Mouse (Mus musculus) cerebellum, postnatal 4 days (tissue): ENCODE measurements at regions not wholly inside any gene's neighbourhood (a gene's known extent, or its start where the extent isn't known, plus 50 kb on each side); places are given as distances from the start of the nearest gene placed in this dataset.

Source experiments
- DNase-seq, 2 experiments: peaks; one replicate each; pipeline ENCODE4 v3.0.0; 2022; ENCODE audit warnings: low spot score in 2 of 2, mixed read lengths in 1 of 2

DNA sequence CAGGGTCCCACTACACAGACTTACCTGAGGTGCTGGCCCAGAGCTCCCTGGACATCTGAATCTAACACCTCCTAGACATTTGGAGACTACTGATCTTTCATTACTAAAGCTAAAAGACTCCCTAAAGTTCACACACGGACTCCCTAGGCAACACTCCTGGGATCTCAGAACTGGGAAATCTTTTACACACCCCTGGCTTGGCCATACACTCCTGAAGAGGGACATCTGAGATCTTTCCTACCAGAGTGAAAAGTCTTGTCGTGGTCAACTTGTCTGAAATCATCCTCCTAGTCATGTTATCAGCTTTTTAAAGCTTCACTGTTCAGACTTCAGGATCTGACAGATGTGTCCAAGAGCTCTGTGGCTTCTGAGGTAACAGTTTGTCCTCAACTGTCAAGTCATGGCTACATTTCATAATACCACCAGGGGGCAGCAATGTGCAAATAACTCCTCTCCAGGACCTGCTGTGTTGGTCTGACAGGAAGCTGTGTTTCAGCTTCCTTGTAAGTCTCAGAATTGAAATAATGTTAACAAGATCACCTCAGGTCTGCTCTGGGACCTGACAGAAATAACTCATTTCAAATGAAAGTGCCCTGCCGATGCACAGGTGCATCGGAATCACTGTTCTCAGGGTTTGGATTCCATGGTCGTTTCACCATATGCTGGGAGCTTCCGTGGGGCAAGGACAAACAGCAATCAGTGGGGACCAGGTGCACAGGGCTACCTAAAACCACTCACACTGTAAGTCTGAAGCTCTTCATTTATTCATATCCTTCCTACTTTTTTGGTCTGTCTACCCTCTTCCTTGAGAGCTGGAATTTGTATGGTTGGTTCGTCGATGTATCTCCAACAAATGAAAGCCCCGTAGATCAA lies 92.3 kb upstream of the C1qtnf7 start:
- peak; percentile 42 to 60 for DNase-seq

DNA sequence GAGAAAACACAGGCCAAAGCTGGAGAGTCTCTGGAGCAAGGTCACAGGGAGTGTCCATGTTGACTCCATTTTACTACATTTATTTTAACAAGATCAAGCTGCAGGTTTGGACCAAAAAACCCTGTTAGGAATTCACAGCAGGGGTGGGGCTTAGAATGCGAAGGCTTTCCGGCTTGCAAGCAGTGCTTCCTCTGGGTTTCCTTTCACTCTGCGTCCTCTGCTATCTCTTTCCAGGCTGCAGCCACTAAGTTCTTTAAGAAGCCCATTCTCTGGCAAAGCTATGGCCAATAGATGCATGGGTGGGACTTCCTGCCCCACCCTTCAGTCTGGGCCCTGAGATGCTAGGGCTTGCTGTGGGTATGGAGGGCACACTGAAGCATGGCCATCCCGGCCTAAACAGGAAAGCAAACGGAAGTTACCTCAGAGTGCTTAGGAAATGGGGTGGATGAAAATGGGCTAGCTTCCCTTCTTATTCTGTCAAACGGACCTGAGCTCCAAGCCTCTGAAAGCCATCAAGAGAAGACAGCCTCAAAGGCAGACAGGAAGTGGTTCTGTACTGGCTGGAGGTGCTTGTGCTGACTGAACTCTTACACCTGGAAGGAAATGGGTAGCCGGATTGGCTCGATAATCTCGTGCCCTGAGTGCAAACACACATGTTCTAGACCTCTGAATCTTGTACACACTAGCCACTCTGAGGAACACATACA lies 90.6 kb upstream of the C1qtnf7 start:
- no peak for DNase-seq

DNA sequence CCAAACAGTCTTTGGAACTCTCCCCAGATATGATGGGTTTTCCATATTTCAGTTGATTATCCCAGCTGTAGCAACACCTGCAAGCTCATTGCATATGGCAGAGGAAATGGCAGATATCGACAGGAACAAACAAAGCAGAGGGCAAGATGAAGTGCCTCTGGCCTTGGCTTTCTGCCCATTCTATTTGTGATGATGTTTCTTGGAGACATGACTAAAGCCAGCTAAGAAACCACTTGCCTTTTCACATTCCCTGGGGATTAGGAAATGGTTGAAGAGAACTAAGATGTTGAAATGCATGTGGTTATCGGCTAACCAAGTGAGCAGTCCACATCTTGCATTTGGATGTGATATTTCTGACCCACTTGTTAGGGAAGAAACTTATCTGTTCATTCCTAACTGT lies 82.0 kb upstream of the C1qtnf7 start:
- DNase-seq = no peak

DNA sequence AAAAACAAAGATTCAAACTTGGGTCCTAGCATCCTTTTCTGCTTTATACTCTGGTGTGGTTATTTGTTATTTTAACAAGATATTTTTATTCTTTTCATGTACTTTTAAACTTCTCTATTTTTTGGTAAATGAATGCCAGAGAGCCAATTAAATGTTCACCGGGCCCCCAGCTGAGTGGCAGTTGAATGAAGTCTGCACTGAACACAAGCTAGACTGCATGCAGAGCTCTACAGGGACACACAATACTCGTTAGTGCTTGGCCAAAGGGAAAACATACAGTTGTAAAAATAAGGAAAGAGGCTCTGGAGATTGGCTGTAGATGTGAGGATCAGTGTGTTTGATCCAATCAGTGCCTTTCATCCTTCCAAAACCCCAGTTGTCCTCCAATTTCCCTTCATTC lies 76.1 kb upstream of the C1qtnf7 start:
- DNase-seq = no peak

DNA sequence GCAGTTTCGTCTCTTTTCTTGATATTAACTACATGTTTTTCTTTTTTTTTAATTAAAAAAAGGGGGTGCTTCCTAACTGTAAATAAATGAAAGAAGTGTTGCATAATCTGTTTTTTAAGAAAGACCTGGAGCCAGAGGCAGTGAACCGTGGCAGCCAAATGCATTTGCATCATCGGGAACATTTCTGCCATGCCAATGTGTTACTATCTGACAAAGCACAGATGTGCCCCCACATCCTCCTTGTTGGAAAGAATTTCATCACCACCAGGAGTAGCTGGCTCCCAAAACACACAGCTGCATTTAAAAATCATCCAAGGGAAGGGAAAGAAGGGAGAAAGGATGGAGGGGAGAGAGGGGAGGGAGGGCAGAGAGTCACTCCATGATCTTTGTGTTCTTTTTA lies 74.0 kb upstream of the C1qtnf7 start:
- no peak for DNase-seq

DNA sequence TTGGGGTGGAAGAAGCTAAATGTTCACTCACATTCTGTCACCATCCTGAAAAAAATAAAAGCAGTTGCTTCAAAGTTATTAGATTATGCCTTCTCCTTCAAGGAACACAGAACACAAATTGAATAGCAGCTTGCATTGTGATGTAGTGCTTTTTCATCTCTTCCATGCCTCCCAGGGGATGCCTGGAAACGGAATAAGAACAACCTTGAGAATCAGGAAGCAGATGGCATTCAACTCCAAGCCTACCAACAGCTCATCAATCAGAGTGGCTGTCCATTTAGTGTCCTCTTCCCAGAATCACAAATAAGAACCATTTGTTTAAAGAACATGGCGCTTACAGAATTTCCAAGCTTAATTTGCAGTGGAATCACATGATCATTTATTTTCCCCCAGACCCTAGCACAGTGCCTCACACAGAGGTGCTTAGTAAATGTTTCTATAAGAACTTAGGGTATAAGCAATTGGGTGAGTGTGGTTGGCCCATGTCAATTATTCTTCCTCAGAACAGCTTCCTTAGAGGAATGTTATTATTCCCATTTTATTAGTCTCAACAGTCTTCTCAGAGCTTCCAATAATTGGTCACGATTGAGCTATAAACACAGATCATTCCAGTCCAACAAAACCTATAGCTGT lies 70.6 kb upstream of the C1qtnf7 start:
- no peak for DNase-seq

DNA sequence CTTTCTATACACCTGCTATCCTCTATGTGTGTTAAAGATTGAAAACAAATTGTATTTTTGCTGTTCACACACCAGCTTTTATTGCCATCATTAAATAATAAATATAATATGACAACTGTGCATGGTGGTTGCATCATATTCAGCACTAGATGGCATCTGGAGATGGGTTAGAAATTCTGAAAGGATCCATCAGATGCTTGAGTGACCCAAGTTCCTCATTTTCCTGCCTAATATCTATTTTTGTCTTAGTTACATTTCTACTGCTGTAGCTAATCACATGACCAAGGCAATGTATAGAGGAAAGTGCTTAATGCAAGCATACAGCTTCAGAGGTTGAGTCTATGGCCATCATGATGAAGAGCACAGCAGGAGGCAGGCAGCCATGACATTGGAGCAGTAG lies 69.7 kb upstream of the C1qtnf7 start:
- DNase-seq = no peak

DNA sequence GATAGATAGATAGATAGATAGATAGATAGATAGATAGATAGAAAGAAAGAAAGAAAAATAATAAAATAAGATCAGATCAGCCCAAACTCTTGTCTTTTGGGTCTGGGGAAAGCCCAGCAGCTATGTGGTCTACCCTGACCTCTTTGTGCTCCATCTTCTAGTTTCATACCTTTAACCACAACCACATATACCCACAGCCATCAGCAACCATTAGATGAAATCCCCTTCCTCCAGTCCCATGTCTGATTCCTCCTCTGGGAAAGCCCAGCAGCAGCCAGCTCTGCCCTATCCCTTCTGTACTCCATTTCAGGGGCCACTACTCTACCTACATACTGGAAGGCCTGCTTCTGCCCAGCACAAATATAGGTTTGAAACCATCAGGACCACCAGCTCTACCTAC lies 69.0 kb upstream of the C1qtnf7 start:
- no peak for DNase-seq

DNA sequence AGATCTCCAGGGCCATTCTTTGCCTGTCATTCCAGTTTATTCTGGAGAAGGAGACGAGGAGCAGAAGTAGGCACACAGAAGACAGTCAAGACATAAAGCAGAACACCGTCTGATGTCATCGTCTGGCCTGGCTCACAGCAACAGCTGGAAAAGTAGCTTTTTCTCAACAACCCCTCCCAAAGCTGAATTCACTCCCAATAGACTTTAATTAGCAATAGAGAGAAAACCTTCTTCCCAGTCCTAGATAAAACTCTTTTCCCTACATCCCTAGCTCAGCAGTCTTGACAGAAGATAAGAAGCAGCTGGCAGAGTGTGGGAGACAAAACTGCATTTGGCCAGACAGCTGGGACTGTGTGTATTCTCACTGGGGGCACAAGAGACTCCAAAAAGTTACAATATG lies 59.3 kb upstream of the C1qtnf7 start:
- no peak for DNase-seq

DNA sequence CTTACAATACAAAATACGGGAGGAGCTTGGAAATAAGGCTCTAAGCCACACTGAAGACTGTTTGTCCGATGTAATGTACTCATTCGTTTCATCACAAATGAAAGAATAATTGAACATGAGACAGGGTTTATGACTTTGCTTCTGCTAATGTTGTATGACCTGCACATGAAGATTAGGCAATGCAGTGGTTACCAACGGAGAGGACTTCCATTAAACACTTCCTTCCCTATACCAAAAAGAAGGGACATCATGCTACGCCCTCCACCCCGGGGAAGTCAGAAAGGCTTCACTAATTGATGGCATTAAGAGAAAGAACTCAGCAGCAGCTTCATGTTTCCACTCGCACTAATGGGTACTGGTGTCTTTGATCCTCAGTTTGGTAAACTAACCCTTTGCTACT lies 57.6 kb upstream of the C1qtnf7 start:
- DNase-seq = no peak

DNA sequence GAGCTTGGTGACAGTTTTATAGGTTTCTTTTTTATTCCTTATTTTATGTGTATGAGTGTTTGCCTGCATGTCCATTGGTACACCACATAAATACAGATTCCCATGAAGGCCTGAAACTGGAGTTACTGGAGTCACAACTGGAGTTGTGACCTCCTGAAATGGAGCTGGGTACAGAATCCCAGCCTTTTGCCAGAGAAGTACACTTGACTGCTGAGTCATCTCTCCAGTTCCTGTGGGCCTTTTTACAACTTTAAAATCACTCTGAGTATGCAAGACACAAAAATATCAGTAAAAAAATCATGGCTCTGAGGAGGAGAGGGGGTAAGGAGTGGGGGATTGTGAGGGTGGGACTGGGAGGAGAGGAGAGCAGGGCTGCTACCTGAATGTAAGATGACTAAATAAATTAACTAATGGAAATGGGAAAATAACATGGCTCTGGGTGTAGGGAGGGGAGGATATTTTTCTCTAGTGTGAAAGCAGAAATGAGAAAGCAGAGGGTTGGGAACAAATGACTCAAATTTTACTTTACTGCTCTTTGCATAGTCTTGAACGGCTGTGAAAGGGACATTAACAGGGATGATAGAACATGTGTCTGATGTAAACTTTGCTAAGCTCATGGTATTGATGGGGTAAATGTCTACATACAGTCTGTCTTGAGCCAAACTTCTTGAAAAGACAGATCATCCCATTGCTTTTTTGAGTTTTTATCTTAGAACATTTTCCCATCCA lies 53.2 kb upstream of the C1qtnf7 start:
- DNase-seq = no peak
